Mouse (Mus musculus): Measurements from ENCODE around the gene Efcab11. TPM values are rescaled to one million over a fixed set of nuclear protein-coding genes. Genes with fewer than 3 reads are reported as not detected.

Efcab11 gene
- polyA plus RNA-seq, 1 experiment from 2014 or later: 2.5 TPM

DNA sequence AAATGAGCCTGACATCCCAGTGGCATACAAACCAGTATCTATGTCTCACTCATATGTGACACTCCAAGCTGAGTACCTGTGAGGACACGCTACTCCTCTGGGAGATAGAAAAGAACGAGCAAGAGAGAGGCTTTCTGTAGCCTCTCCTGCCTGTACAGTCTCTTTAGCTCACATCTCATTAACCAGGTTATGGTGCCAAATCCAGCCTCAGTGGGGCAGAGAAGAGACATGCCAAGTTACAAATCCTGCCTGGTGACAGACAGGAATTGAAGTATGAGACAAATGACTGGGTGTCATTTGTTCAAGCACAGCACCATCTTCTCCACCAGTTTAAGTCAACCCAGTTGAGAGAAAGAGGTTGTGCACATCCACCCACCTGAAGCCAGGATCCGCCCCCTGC, 190.2 kb downstream of the Efcab11 start:
- Histone ChIP-seq H3K9me3 (replicated peaks) (no peaks in the 10 kb centered on the region), H3K27ac (replicated peaks) (no peak overlapping the region), H3K27me3 (replicated peaks) (no peaks in the 10 kb centered on the region), H3K9ac (replicated peaks) (no peak overlapping the region), H3K4me3 (replicated peaks) (no peak overlapping the region), H3K4me1 (no peaks in the 10 kb centered on the region), H3K36me3 (no peaks in the 10 kb centered on the region), H3K4me2 (no peak overlapping the region)
- no peak for ATAC-seq (ENCODE audit: low FRiP score)
- WGBS: 82% methylated on average over 3 of the region's 3 CpGs

DNA sequence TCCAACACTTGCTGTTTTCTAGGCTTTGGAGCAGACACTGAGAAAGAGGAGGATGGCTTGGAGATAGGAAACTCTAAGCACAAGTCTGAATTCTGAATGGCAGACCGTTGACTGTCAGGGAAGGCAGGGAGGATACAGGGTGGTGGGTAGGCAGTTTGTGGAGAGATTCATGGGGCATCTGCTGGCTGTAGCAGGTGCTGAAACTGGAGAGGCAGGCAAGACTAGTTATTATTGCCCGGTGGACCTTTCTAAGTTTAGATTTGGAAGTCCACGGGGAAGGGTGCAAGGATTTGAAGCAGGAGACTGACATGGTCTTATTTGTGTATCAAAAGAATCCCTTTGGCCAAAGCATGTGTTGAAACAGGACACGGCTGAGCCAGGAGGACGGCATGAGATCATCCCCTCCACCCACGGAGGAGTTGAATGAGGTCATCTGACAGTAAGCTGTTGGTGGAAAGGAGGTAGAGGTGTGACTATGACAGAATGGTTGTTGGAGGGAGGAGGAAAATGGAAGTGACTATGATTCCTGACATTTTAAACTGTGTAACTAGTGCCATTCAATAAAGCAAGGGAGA, 197.7 kb downstream of the Efcab11 start:
- H3K27me3 ChIP-seq (replicated peaks): no peaks in the 10 kb centered on the region
- WGBS: 88% methylated on average over 6 of the region's 6 CpGs
- no peak overlapping the region for H3K9ac ChIP-seq (replicated peaks)
- no peaks in the 10 kb centered on the region for H3K4me1 ChIP-seq
- H3K36me3 ChIP-seq: no peaks in the 10 kb centered on the region
- no peak overlapping the region for H3K4me2 ChIP-seq
- ATAC-seq (ENCODE audit: low FRiP score): no peak
- no peaks in the 10 kb centered on the region for H3K9me3 ChIP-seq (replicated peaks)
- H3K4me3 ChIP-seq (replicated peaks): no peak overlapping the region
- H3K27ac ChIP-seq (replicated peaks): no peak overlapping the region

- ATAC-seq (ENCODE audit: low FRiP score): no peak
Observed at GRCm38 (mm10) chr12:99685451-99686100, 198.7 kb downstream of the Efcab11 start.

DNA sequence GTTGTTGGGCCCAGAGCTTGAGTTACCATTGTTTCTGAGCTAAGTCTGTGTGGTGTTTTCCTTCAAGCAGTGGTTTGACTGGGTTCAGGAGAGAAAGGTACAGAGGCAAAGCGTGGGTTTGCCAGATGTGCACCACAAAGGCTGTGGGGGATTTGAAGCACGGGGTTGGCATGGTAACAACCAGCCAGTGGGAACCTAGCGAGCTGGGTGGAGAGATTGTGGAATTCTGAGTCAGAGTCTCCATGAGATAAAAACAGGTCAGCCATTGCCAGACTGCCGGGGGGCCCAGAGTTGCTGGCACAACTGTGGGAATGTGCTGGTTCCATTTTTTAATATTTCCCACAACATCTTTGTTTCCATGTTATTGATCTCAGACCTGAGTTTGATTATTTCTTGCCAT, 202.6 kb downstream of the Efcab11 start:
- no peak overlapping the region for H3K4me2 ChIP-seq
- H3K4me3 ChIP-seq (replicated peaks): no peak overlapping the region
- H3K36me3 ChIP-seq: no peaks in the 10 kb centered on the region
- no peak overlapping the region for H3K27ac ChIP-seq (replicated peaks)
- WGBS: 52% methylated on average over 4 of the region's 4 CpGs
- ATAC-seq (ENCODE audit: low FRiP score): no peak
- no peak overlapping the region for H3K9ac ChIP-seq (replicated peaks)
- H3K9me3 ChIP-seq (replicated peaks): no peaks in the 10 kb centered on the region
- H3K4me1 ChIP-seq: no peaks in the 10 kb centered on the region
- H3K27me3 ChIP-seq (replicated peaks): no peaks in the 10 kb centered on the region

More at GRCm38 (mm10) chr12:99685451-99686100, 198.7 kb downstream of the Efcab11 start:
- Histone ChIP-seq H3K4me1 (no peaks in the 10 kb centered on the region), H3K9me3 (replicated peaks) (no peaks in the 10 kb centered on the region), H3K36me3 (no peaks in the 10 kb centered on the region), H3K4me3 (replicated peaks) (no peak overlapping the region), H3K9ac (replicated peaks) (no peak overlapping the region), H3K27ac (replicated peaks) (0 out of 2 replicates have a peak overlapping the region, but pooled peaks have one; percentile 13), H3K4me2 (no peak overlapping the region), H3K27me3 (replicated peaks) (no peaks in the 10 kb centered on the region)
- WGBS: 79% methylated on average over 11 of the region's 11 CpGs

DNA sequence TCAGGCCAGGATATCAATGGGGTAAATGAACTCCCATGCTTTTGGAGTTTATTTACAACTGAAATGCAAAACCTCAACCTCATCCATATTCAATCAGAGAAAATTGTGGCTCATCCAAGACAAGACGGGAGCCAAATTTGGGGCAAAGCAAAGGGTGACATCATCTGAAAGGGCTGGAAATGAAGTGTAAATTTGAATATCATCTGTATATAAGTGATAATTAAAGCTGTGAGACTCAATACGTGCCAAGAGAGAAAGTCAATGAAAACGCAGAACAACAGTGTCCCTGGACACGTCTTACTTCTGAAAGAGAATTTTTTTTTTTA, 212.4 kb downstream of the Efcab11 start:
- Histone ChIP-seq H3K36me3 (no peaks in the 10 kb centered on the region), H3K9me3 (replicated peaks) (no peaks in the 10 kb centered on the region), H3K4me3 (replicated peaks) (no peak overlapping the region), H3K4me2 (no peak overlapping the region), H3K27me3 (replicated peaks) (no peaks in the 10 kb centered on the region), H3K9ac (replicated peaks) (no peak overlapping the region), H3K4me1 (peaks cover 21% of the 10 kb centered on the region), H3K27ac (replicated peaks) (0 out of 2 replicates have a peak overlapping the region, but pooled peaks have one; percentile 28)
- no peak for ATAC-seq (ENCODE audit: low FRiP score)
- 52% methylated on average over 4 of the region's 4 CpGs for WGBS

DNA sequence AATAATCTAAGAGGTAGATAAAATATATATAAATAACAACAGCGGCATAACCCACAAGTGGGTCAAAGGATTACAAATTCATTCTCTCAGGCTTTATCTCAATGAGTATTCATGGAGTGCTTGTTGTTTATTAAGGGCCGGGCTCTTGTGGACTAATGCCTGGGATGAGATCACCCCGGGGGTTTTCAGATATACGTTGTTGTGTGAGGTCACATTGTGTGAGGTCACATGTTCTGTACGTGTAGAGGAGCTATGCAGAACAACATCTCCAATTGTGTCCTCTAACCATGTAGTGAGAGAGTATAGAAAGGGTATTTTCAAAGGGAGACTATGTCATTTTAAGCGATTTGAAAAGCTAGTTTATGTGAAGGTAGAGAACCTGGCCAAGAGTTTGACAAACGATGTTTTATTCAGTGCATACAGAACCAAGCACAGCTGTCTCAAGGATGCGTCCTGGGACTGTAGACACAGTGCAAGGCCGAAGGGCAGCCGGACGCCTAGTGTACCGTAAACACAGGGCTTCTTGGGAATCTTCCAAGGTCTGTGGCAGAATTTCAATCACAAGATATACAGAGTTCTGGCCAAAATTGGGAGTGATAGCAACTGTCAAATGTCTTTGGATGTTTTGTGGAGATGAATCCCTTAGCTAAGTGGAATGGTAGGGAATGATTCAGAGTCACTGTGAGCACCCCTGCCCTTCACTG, 212.9 kb downstream of the Efcab11 start:
- Histone ChIP-seq H3K4me3 (replicated peaks) (no peak overlapping the region), H3K27me3 (replicated peaks) (no peaks in the 10 kb centered on the region), H3K27ac (replicated peaks) (0 out of 2 replicates have a peak overlapping the region, but pooled peaks have one; percentile 28), H3K36me3 (no peaks in the 10 kb centered on the region), H3K9me3 (replicated peaks) (no peaks in the 10 kb centered on the region), H3K9ac (replicated peaks) (no peak overlapping the region), H3K4me1 (peaks cover 21% of the 10 kb centered on the region), H3K4me2 (0 out of 2 replicates have a peak overlapping the region, but pooled peaks have one; percentile 41)
- WGBS: 62% methylated on average over 12 of the region's 12 CpGs
- ATAC-seq (ENCODE audit: low FRiP score): peak; percentile 38; the same call in 1 of the 2 replicates

DNA sequence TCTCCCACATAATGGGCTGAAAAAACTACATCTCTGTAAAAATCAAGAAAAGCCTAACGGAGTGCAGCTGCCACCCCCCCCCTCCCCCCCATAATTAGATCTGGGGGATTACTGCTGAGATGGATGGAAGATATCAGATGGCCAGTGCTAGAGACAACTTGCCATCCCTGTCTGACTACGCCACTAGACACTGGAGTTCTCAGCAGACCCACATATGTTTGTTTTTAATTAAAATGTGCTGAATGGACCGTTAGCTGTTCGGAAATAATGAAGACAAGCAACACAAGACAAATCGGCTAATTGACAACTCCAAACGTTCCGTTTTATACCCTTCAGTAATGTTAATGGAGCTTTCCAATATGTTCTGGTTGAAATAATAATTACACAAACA, 213.5 kb downstream of the Efcab11 start:
- Histone ChIP-seq H3K27ac (replicated peaks) (no peak overlapping the region), H3K4me2 (peak overlapping the region; percentile 41), H3K9ac (replicated peaks) (no peak overlapping the region), H3K27me3 (replicated peaks) (no peaks in the 10 kb centered on the region), H3K4me1 (peaks cover 21% of the 10 kb centered on the region), H3K36me3 (no peaks in the 10 kb centered on the region), H3K9me3 (replicated peaks) (no peaks in the 10 kb centered on the region), H3K4me3 (replicated peaks) (no peak overlapping the region)
- peak; percentile 55 for ATAC-seq (ENCODE audit: low FRiP score)
- WGBS: 40% methylated on average over 7 of the region's 7 CpGs

DNA sequence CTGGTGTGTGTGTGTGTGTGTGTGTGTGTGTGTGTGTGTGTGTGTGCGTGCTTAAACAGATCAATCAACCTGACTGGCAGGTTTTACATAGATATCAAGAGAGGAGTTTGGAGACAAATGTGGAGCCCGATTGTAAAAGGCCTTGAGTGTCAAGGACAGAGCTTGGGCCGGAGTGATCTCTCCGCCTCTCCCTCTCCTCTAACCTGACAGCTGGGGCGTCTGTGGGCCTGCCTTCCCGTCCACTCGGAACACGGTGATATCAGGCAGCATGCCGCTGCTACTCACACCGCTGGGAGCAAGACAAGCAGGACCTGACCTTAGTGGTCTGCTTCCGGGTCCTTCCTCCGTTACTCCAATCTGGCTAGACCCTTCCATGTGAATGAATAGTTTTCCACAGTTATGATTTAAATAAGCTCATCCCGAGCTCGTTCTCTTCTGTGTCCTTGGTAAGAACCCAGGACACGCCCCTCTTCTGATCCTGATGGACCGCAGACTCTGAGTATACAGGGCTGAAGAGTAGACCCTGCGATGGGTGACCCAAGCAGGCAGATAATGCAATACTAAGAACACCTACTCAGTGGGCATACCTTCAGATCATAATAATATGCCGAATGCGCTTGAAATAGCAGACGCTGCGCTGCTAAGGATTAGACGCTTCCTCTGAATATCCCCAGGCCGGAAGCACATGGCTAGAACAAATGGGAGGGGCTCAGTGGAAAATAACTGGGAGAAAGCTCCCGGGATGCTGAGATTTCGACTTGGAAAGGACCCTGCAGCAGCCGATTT, 214.1 kb downstream of the Efcab11 start:
- H3K9ac ChIP-seq (replicated peaks): no peak overlapping the region
- no peak overlapping the region for H3K4me3 ChIP-seq (replicated peaks)
- H3K9me3 ChIP-seq (replicated peaks): no peaks in the 10 kb centered on the region
- no peaks in the 10 kb centered on the region for H3K36me3 ChIP-seq
- no peak overlapping the region for H3K27ac ChIP-seq (replicated peaks)
- H3K27me3 ChIP-seq (replicated peaks): no peaks in the 10 kb centered on the region
- H3K4me1 ChIP-seq: peaks cover 21% of the 10 kb centered on the region
- ATAC-seq (ENCODE audit: low FRiP score): peak; percentile 45
- H3K4me2 ChIP-seq: peak overlapping the region; percentile 41
- WGBS: 66% methylated on average over 26 of the region's 26 CpGs

GRCm38 (mm10) chr12:99654991-99655880, 229.0 kb downstream of the Efcab11 start:
- H3K4me2 ChIP-seq: no peak overlapping the region
- ATAC-seq (ENCODE audit: low FRiP score): no peak
- 0 out of 2 replicates have a peak, but pooled peaks cover 2% of the 10 kb centered on the region for H3K9me3 ChIP-seq (replicated peaks)
- H3K36me3 ChIP-seq: no peaks in the 10 kb centered on the region
- 86% methylated on average over 19 of the region's 19 CpGs for WGBS
- H3K4me3 ChIP-seq (replicated peaks): no peak overlapping the region
- H3K27ac ChIP-seq (replicated peaks): no peak overlapping the region
- no peaks in the 10 kb centered on the region for H3K27me3 ChIP-seq (replicated peaks)
- H3K4me1 ChIP-seq: no peaks in the 10 kb centered on the region
- H3K9ac ChIP-seq (replicated peaks): no peak overlapping the region

DNA sequence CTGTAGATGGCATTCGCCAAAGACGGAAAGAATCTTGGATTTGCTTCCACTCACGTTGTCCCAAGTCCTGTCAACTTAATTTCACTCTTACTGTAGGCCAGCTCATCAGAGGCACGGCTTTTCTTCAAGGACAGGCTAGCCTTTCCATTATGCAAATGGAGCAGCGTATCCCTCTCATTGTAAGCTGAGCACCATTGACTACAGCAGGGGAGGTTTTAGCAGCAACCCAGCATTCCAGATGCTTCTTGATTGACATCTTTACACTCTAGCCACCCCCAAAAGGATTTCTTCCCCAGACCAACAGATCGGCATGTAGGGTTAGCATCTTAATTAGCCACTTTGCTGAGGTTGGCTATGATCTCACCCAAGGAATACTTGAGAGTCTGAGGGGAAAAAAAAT, 231.8 kb downstream of the Efcab11 start:
- Histone ChIP-seq H3K9ac (replicated peaks) (no peak overlapping the region), H3K4me3 (replicated peaks) (no peak overlapping the region), H3K9me3 (replicated peaks) (no peaks in the 10 kb centered on the region), H3K36me3 (no peaks in the 10 kb centered on the region), H3K27me3 (replicated peaks) (no peaks in the 10 kb centered on the region), H3K4me2 (no peak overlapping the region), H3K27ac (replicated peaks) (no peak overlapping the region), H3K4me1 (no peaks in the 10 kb centered on the region)
- 46% methylated on average over 6 of the region's 6 CpGs for WGBS
- no peak for ATAC-seq (ENCODE audit: low FRiP score)

DNA sequence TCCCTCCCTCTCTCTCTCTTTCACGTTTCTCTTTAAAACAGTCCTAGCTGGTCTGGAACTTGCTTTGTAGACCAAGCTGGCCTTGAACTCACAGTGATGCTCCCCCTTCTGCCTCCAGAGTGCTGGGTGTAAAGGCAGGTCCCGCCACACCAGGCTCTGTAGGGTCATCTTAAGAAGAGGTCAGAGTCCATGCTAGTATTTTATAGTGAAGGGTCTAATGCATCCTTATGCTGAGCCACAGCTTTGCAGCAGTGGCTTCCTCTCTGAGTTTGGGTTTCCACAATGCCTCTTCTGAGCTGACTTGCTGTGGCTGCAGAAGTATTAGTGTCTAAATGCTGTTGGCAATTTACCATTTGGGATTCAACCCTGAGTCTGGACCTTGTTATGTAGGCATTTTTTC, 234.5 kb downstream of the Efcab11 start:
- ATAC-seq (ENCODE audit: low FRiP score): no peak
- Histone ChIP-seq H3K36me3 (no peaks in the 10 kb centered on the region), H3K4me3 (replicated peaks) (no peak overlapping the region), H3K4me2 (no peak overlapping the region), H3K27ac (replicated peaks) (no peak overlapping the region), H3K9ac (replicated peaks) (no peak overlapping the region), H3K4me1 (no peaks in the 10 kb centered on the region), H3K27me3 (replicated peaks) (no peaks in the 10 kb centered on the region), H3K9me3 (replicated peaks) (0 out of 2 replicates have a peak, but pooled peaks cover 6% of the 10 kb centered on the region)
- 62% methylated on average over 2 of the region's 2 CpGs for WGBS
